Mouse (Mus musculus) liver, embryonic 11.5 days (tissue): ENCODE data around the gene Serhl. TPM values are rescaled to one million over a fixed set of nuclear protein-coding genes. Genes with fewer than 3 reads are reported as not detected.
"Not testable (repeated sequence)": the region's sequence is repeated elsewhere in the genome, so short reads cannot be mapped to it uniquely, and the experiment has no call there.

Experiments used
- ATAC-seq: fragments of 200-750 bp; cut with Nextera tagmentation; replicated peaks from 2 replicates; pipeline ENCODE4 v1.8.0; 2017; ENCODE audit warnings: moderate number of reproducible peaks, mild to moderate bottlenecking, moderate TSS enrichment, moderate library complexity; ENCODE audit not compliant: low FRiP score
- DNase-seq: peaks from one replicate; pipeline ENCODE4 v3.0.0-alpha.2; 2017; ENCODE audit warnings: low spot score
- H3K27ac ChIP-seq: fragments of 300-500 bp; sonication (generic); 2 replicates; pipeline ENCODE4 v1.5.1; 2014; ENCODE audit warnings: mild to moderate bottlenecking, low read depth, low read length, control low read depth
- H3K27me3 ChIP-seq: fragments of 300-500 bp; sonication (generic); replicated peaks from 2 replicates; pipeline ENCODE4 v1.6.1; 2014; ENCODE audit warnings: low read length, mixed read lengths; ENCODE audit not compliant: control insufficient read depth, insufficient read depth
- H3K36me3 ChIP-seq: fragments of 300-500 bp; sonication (generic); 2 replicates; pipeline ENCODE4 v1.6.1; 2014; ENCODE audit warnings: mild to moderate bottlenecking, low read length, moderate library complexity, mixed read lengths; ENCODE audit not compliant: control insufficient read depth, insufficient read depth
- H3K4me1 ChIP-seq: fragments of 300-500 bp; sonication (generic); replicated peaks from 2 replicates; pipeline ENCODE4 v1.6.1; 2014; ENCODE audit warnings: low read length, mixed read lengths; ENCODE audit not compliant: control insufficient read depth, insufficient read depth
- H3K4me2 ChIP-seq: fragments of 300-500 bp; sonication (generic); 2 replicates; pipeline ENCODE4 v1.6.1; 2014; ENCODE audit warnings: mild to moderate bottlenecking, control low read depth, moderate library complexity
- H3K4me3 ChIP-seq: fragments of 300-500 bp; sonication (generic); 2 replicates; pipeline ENCODE4 v1.5.1; 2014; ENCODE audit warnings: low read depth, low read length, control low read depth
- H3K9ac ChIP-seq: fragments of 300-500 bp; sonication (generic); 2 replicates; pipeline ENCODE4 v1.6.1; 2014; ENCODE audit warnings: low read depth, low read length, control low read depth
- H3K9me3 ChIP-seq: fragments of 300-500 bp; sonication (generic); 2 replicates; pipeline ENCODE4 v1.6.1; 2016; ENCODE audit warnings: low read length, inconsistent platforms, mixed read lengths; ENCODE audit not compliant: control insufficient read depth
- WGBS: fragments of 180-500 bp; shearing (Covaris S2); extraction: QIAGEN DNeasy Blood & Tissue Kit; methylation state at CpG from one replicate; pipeline ENCODE4 v1.1.7; 2014; 5-methylcytosine and 5-hydroxymethylcytosine counted together
- polyA plus RNA-seq: library from polyadenylated mRNA; unstranded; fragments of >200 nt; fragmentation: Nextera tagmentation; extraction: Ambion mirVana; gene quantifications from 2 replicates; pipeline ENCODE4 v1.2.1, GENCODE M21; 2014

Serhl gene
- polyA plus RNA-seq, 1 experiment from 2014 or later: 45.8 TPM

DNA sequence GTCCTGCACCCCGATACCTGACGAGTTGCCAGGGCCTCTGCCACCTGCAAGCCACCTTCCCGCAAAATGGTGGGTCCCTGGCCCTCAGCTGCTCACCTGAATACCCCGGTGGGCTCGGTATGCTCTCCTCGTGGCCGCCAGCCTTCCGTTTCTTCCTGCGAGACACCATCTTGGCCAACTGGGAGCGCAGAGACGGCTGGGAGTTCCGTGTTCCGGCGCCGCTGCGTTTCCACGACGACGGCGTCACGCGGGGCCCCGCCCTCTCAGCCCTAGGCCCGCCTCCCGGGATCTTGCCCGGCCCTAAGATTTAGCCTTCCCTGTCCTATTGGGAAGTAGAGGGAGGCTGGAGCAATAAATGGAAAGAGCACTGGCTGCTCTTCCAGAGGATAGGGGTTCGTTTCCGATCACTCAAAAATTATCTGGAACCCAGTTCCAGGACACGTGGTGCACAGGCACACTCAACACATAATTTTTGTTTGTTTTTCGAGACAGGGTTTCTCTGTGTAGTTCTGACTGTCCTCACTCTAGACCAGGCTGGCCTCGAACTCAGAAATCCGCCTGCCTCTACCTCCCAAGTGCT is 33.4 kb downstream of the Serhl start, which contains the start of gene Rrp7a:
Gene Rrp7a, minus strand, starts transcription at position 236 of the 580 bp plus-strand sequence.
- Histone ChIP-seq H3K27ac (peak within 1 kb of the TSS; percentile 70), H3K4me3 (peak within 1 kb of the TSS; percentile 95), H3K27me3 (no peaks in the 10 kb centered on the region), H3K4me1 (0 out of 2 replicates have a peak, but pooled peaks cover 8% of the 10 kb centered on the region), H3K4me2 (peak within 1 kb of the TSS; percentile 93), H3K36me3 (peaks cover 32% of the 10 kb centered on the region), H3K9me3 (no peaks in the 10 kb centered on the region), H3K9ac (peak within 1 kb of the TSS; percentile 76)
- peak; percentile 87 for DNase-seq
- peak; percentile 89 for ATAC-seq
- 7% methylated on average over 32 of the region's 32 CpGs for WGBS

DNA sequence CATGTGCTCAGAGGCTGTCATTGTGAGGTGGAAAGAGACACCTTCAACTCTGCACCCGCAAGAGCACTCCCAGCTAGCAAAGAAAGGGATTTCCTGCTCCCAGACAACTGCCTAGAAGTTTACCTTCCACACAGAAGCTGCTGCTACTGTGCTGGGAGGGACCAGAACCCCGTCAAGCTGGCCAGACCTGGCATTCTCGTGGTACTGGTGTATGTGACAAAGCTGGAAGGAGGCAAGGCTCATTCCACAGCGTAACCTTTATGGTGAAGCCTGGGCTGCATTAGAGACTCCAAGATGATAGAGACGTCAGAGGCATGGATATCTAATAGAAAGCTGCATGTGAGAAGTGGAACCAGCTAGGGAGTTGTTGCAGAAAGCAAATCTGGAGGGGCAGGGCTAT is 35.3 kb downstream of the Serhl start:
- no peaks in the 10 kb centered on the region for H3K27me3 ChIP-seq
- H3K9ac ChIP-seq: no peak overlapping the region
- peaks cover 33% of the 10 kb centered on the region for H3K36me3 ChIP-seq
- ATAC-seq: no peak
- no peaks in the 10 kb centered on the region for H3K9me3 ChIP-seq
- no peak overlapping the region for H3K27ac ChIP-seq
- 0 out of 2 replicates have a peak, but pooled peaks cover 8% of the 10 kb centered on the region for H3K4me1 ChIP-seq
- no peak for DNase-seq
- no peak overlapping the region for H3K4me2 ChIP-seq
- WGBS: 71% methylated on average over 5 of the region's 5 CpGs
- no peak overlapping the region for H3K4me3 ChIP-seq

DNA sequence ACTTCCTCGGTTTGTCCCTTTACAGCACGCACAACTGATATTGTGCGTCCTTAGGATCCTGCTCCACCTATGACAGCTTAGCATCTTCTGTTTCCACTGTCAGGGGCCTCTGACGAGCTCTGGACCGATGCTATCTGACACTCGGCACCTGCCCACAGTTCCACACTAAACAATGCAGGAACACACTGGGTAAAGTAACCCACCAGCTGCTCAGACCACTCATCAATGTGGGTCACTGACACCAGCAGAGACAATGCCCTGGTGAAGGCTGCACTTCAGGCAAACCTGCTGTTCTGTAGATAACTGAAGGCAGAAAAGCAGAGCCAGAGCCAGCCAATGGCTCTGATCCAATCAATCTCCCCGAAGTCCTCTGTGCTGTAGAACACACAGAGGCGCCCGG is 37.3 kb downstream of the Serhl start:
- H3K4me2 ChIP-seq: no peak overlapping the region
- no peak for DNase-seq
- WGBS: 89% methylated on average over 9 of the region's 9 CpGs
- ATAC-seq: no peak
- H3K4me3 ChIP-seq: no peak overlapping the region
- H3K27me3 ChIP-seq: no peaks in the 10 kb centered on the region
- peaks cover 44% of the 10 kb centered on the region for H3K36me3 ChIP-seq
- H3K27ac ChIP-seq: no peak overlapping the region
- no peak overlapping the region for H3K9ac ChIP-seq
- no peaks in the 10 kb centered on the region for H3K9me3 ChIP-seq
- H3K4me1 ChIP-seq: 0 out of 2 replicates have a peak, but pooled peaks cover 2% of the 10 kb centered on the region

DNA sequence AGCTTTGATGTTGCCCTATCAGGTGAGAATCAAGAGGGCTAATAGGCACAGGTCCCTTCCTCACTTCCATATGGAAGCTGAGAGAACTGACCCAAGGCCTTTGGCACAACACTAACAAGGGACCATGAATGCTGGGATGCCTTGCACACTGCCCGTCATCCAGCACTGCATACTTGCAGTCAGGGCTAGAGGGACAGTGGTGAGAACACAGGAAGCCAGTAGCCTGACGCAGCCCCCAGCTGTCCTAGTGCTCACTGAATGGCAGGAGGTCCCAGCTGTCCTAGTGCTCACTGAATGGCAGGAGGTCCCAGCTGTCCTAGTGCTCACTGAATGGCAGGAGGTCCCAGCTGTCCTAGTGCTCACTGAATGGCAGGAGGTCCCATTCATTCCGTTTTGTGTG is 37.7 kb downstream of the Serhl start:
- H3K36me3 ChIP-seq: peaks cover 48% of the 10 kb centered on the region
- H3K4me1 ChIP-seq, H3K27ac ChIP-seq, H3K9me3 ChIP-seq, H3K4me2 ChIP-seq, DNase-seq, H3K9ac ChIP-seq, ATAC-seq, H3K27me3 ChIP-seq, H3K4me3 ChIP-seq: not testable (repeated sequence)
- 90% methylated on average over 3 of the region's 3 CpGs for WGBS

DNA sequence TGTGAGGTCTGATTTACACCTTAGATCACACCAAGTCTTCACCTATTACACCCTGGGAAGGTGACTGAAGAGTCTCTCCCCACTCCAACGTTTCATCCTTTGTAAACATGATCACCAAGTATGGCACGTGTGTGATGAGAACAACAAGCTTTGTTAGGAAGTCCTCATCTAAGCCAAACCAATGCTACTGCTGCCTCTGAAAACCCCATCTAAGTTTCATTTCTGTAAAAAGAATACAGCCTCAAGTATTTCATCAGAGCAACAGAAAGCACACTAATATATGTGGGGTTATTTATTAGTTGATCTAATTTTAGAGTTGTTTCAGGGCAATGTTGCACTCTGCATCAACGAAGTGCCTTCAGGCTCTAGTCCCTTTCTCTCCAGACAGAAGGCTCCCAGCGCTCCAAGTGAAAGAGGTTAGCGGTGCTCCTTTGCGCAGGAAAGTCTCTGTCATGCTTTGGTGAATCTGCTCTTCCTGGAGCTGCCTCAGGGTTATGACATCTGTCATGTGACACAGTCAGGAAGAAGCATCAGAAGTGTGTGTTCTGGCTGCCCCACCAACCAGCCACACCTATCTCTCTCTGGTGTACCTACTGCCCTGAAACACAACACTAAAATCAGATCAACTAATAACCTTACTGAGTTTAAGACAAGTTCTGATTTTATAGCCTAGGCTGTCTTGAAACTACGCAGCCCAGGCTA is 40.4 kb downstream of the Serhl start:
- Histone ChIP-seq H3K36me3 (peaks cover 71% of the 10 kb centered on the region), H3K4me1 (no peaks in the 10 kb centered on the region), H3K27me3 (no peaks in the 10 kb centered on the region), H3K9me3 (no peaks in the 10 kb centered on the region), H3K4me2 (no peak overlapping the region), H3K9ac (no peak overlapping the region), H3K27ac (no peak overlapping the region), H3K4me3 (no peak overlapping the region)
- ATAC-seq: no peak
- WGBS: 89% methylated on average over 7 of the region's 7 CpGs
- DNase-seq: no peak

DNA sequence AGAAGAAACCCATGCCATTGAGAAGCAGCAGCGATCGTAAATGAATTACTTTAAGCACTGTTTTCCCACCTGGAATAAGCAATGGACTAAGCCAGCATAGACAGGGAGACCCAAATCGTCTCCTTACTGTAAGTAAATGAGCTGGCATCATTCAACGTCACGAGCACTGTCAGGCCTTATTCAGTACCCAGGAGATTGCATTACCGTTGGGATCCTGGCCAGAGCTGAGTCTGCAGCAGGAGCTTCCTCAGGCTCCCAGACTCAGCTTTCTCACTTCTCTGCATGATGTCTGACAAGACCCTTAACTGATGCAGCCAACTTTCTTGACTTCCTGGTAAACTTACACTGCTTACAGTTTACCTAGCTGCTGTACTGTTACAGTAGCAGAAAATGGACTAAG is 45.4 kb downstream of the Serhl start:
- no peaks in the 10 kb centered on the region for H3K27me3 ChIP-seq
- no peaks in the 10 kb centered on the region for H3K9me3 ChIP-seq
- no peaks in the 10 kb centered on the region for H3K4me1 ChIP-seq
- ATAC-seq (no peak), DNase-seq (no peak)
- H3K4me3 ChIP-seq: no peak overlapping the region
- H3K9ac ChIP-seq: no peak overlapping the region
- H3K27ac ChIP-seq: no peak overlapping the region
- H3K4me2 ChIP-seq: no peak overlapping the region
- 93% methylated on average over 6 of the region's 6 CpGs for WGBS
- peaks cover 59% of the 10 kb centered on the region for H3K36me3 ChIP-seq

DNA sequence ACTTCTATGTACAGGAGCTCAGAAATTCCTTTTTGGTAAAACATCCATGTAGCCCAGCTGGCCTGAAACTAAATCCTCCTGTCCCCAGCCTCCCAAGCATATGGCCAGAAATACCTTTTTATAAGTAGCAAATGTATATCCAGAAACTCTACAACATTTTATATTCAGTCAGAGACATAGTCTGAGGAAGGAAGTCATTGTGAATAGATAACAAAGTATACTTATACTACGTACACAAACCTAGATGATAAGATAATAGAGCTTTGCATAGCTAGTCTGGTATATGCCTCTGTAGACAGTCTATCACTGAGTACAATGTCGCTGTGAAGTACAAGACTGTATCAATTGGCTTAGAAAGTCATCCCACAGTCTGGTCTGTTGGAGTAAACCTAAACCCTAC is 46.3 kb downstream of the Serhl start:
- 62% methylated on average over 2 of the region's 2 CpGs for WGBS
- Histone ChIP-seq H3K4me1 (no peaks in the 10 kb centered on the region), H3K4me3 (no peak overlapping the region), H3K36me3 (peaks cover 55% of the 10 kb centered on the region), H3K9ac (no peak overlapping the region), H3K9me3 (no peaks in the 10 kb centered on the region), H3K4me2 (no peak overlapping the region), H3K27me3 (no peaks in the 10 kb centered on the region), H3K27ac (no peak overlapping the region)
- DNase-seq: no peak
- no peak for ATAC-seq

DNA sequence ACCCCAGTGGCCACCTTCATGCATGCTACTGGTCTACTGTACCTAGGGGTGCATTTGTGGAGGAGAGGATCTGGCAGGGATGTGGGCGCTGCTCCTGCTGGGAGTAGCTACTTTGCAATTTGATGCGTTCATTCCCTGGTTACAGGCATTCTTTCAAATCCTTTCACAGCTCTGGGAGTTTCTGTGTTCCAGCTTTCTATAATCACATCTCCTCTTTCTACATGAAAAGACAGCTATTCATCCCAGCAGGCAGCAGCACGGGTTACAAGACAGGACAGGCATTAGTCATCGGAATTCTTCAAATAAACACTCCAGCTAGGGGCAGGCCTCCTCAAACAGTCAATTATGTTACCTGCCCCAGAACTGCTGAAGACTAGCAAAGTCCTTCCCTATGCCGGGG is 53.6 kb downstream of the Serhl start:
- Histone ChIP-seq H3K9me3 (no peaks in the 10 kb centered on the region), H3K27me3 (no peaks in the 10 kb centered on the region), H3K4me2 (no peak overlapping the region), H3K36me3 (peaks cover 13% of the 10 kb centered on the region), H3K4me3 (no peak overlapping the region), H3K27ac (no peak overlapping the region), H3K9ac (no peak overlapping the region), H3K4me1 (peaks cover 20% of the 10 kb centered on the region)
- ATAC-seq (no peak), DNase-seq (no peak)
- WGBS: 74% methylated on average over 5 of the region's 5 CpGs

DNA sequence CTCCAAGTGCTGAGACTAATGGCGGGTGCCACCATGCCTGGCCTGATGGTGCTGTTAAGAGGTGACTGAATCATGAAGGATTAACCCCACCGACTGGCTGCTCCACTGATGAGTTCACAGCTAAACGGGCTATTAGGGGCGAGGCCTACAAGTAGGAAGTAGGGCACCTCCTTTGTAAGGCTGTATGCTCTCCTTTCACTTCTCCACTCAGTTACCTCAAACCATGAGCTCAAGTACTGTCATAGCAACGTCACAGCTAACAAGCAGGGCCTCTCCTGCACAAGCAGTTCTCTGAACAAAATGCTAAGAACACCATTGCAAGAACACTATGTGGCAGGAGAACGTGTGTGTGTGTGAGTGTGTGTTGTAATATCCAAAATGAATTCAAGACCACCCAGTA is 56.2 kb downstream of the Serhl start:
- Histone ChIP-seq H3K4me3 (no peak overlapping the region), H3K4me1 (peaks cover 21% of the 10 kb centered on the region), H3K36me3 (peaks cover 8% of the 10 kb centered on the region), H3K9ac (no peak overlapping the region), H3K4me2 (no peak overlapping the region), H3K9me3 (no peaks in the 10 kb centered on the region), H3K27me3 (no peaks in the 10 kb centered on the region), H3K27ac (no peak overlapping the region)
- 87% methylated on average over 6 of the region's 6 CpGs for WGBS
- ATAC-seq (no peak), DNase-seq (no peak)
